Mouse (Mus musculus) hindbrain, embryonic 14.5 days (tissue): Measurements from ENCODE around the gene Gm10188. TPM values are rescaled to one million over a fixed set of nuclear protein-coding genes. Genes with fewer than 3 reads are reported as not detected.

Source experiments
- ATAC-seq: fragments of 200-750 bp; cut with Nextera tagmentation; 2 replicates; pipeline ENCODE4 v1.8.0; 2017; ENCODE audit warnings: moderate number of reproducible peaks, mild to moderate bottlenecking, moderate TSS enrichment, moderate library complexity; ENCODE audit not compliant: low FRiP score
- DNase-seq: peaks from one replicate; pipeline ENCODE4 v3.0.0-alpha.2; 2015; ENCODE audit warnings: low spot score
- H3K27ac ChIP-seq: fragments of 300-500 bp; sonication (generic); 2 replicates; pipeline ENCODE4 v1.5.1; 2014; ENCODE audit warnings: mild to moderate bottlenecking, moderate library complexity
- H3K27me3 ChIP-seq: fragments of 300-500 bp; sonication (generic); 2 replicates; pipeline ENCODE4 v1.6.1; 2014; ENCODE audit warnings: mild to moderate bottlenecking, low read length, mixed read lengths; ENCODE audit not compliant: control insufficient read depth, insufficient read depth
- H3K36me3 ChIP-seq: fragments of 300-500 bp; sonication (generic); replicated peaks from 2 replicates; pipeline ENCODE4 v1.6.1; 2014; ENCODE audit not compliant: control insufficient read depth, insufficient read depth
- H3K4me1 ChIP-seq: fragments of 300-500 bp; sonication (generic); replicated peaks from 2 replicates; pipeline ENCODE4 v1.6.1; 2014; ENCODE audit warnings: antibody characterized with exemption, low read length, mixed read lengths; ENCODE audit not compliant: control insufficient read depth, insufficient read depth
- H3K4me2 ChIP-seq: fragments of 300-500 bp; sonication (generic); replicated peaks from 2 replicates; pipeline ENCODE4 v1.6.1; 2014; ENCODE audit warnings: mild to moderate bottlenecking, moderate library complexity
- H3K4me3 ChIP-seq: fragments of 300-500 bp; sonication (generic); replicated peaks from 2 replicates; pipeline ENCODE4 v1.5.1; 2014; ENCODE audit warnings: mild to moderate bottlenecking, low read length
- H3K9ac ChIP-seq: fragments of 300-500 bp; sonication (generic); 2 replicates; pipeline ENCODE4 v1.6.1; 2014
- H3K9me3 ChIP-seq: fragments of 300-500 bp; sonication (generic); 2 replicates; pipeline ENCODE4 v1.6.1; 2016; ENCODE audit warnings: low read length; ENCODE audit not compliant: control insufficient read depth
- WGBS: fragments of 180-500 bp; shearing (Covaris S2); extraction: QIAGEN DNeasy Blood & Tissue Kit; methylation state at CpG from one replicate; pipeline ENCODE4 v1.1.7; 2014; 5-methylcytosine and 5-hydroxymethylcytosine counted together
- polyA plus RNA-seq: library from polyadenylated mRNA; unstranded; fragments of >200 nt; fragmentation: Nextera tagmentation; extraction: Ambion mirVana; gene quantifications from 2 replicates; pipeline ENCODE4 v1.2.1, GENCODE M21; 2014

Gene Gm10188
- polyA plus RNA-seq, 1 experiment from 2014 or later = 0.47 TPM

DNA sequence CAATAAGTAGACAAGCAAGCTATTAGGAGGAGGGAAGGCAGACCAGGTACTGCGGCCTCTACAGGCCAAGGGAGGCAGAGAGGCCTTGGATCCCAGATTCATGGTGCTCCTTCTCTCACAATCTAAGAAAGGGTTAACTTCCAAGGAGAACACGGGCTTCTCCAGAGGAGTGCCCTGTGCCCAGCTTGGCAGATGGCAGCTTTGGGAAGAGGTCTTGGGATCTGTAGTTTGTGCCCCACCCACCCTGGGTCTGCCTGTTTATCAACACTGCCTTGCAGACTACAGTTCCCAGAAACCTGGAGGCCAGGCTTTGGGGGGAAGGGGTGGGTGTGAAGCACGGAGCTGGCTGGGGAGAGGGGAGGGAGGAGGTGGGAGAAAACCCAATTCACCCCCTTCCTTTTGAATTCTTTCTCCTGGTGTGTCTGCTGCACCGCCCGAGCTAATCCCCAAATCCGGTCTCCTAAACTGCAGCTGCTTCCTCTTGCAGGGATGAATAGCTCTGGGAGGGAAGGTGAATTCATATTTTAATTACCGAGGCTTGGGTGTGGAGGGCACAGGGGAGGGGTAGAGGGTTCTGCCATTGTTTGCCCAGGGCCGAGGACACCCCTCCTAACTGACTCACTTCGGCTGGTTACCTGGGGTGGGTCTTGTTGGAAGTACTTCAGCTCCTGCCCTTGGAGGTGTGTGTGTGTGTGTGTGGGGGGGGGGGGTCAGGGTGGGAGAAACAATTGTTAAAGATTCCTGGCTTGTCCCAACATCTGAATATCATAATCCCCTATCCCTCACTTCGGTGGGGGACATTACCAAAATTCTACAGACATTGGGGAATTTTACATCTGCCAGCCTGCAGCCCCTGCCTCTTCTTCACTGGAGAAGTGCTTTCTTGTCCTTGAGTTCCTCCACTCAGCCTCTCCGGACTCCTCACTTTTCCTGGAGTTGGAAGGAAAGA lies 28.7 kb downstream of the Gm10188 start:
- Histone ChIP-seq H3K9me3 (no peaks in the 10 kb centered on the region), H3K27me3 (no peaks in the 10 kb centered on the region), H3K4me3 (peak overlapping the region; percentile 26), H3K4me1 (peaks cover 55% of the 10 kb centered on the region), H3K36me3 (peaks cover 13% of the 10 kb centered on the region; the same call in 1 of the 2 replicates), H3K9ac (peak overlapping the region; percentile 48), H3K27ac (peak overlapping the region; percentile 80), H3K4me2 (peak overlapping the region; percentile 48)
- WGBS = 5% methylated on average over 11 of the region's 11 CpGs
- ATAC-seq (peak; percentile 83), DNase-seq (peak; percentile 65)

GRCm38 (mm10) chr1:132199934-132200333 lies 29.6 kb downstream of the Gm10188 start:
- no peaks in the 10 kb centered on the region for H3K9me3 ChIP-seq
- H3K4me1 ChIP-seq = peaks cover 64% of the 10 kb centered on the region
- 0 out of 2 replicates have a peak overlapping the region, but pooled peaks have one; percentile 18 for H3K9ac ChIP-seq
- 12% methylated on average over 12 of the region's 12 CpGs for WGBS
- H3K36me3 ChIP-seq = peaks cover 6% of the 10 kb centered on the region; the same call in 1 of the 2 replicates
- H3K27me3 ChIP-seq = no peaks in the 10 kb centered on the region
- peak overlapping the region; percentile 48 for H3K4me2 ChIP-seq
- peak overlapping the region; percentile 80 for H3K27ac ChIP-seq
- no peak overlapping the region for H3K4me3 ChIP-seq
- ATAC-seq (no peak), DNase-seq (peak; percentile 50)

DNA sequence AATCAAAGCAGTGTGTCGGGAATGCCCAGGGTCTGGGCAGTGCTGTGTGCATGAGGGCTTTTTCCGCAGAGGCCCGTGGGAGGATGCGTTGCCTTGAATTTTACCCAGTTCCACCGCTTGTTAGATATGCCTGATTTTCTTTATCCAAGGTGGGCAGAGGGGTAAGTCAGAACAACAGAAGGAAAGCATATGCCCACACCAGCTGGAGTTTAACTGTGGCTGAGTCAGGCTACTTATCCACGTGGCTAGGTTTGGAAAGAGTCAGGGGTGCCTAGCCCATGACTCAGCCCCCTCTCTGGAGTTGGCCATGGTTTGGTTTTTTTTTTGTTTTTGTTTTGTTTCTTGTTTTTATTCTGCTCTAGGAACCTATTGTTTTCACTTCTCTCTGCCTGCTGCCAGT lies 30.3 kb downstream of the Gm10188 start:
- ATAC-seq (no peak), DNase-seq (no peak)
- no peak overlapping the region for H3K4me2 ChIP-seq
- H3K27ac ChIP-seq = 0 out of 2 replicates have a peak overlapping the region, but pooled peaks have one; percentile 80
- H3K4me3 ChIP-seq = no peak overlapping the region
- peaks cover 71% of the 10 kb centered on the region for H3K4me1 ChIP-seq
- H3K9me3 ChIP-seq = no peaks in the 10 kb centered on the region
- 67% methylated on average over 6 of the region's 6 CpGs for WGBS
- H3K36me3 ChIP-seq = no peaks in the 10 kb centered on the region
- no peak overlapping the region for H3K9ac ChIP-seq
- H3K27me3 ChIP-seq = no peaks in the 10 kb centered on the region

DNA sequence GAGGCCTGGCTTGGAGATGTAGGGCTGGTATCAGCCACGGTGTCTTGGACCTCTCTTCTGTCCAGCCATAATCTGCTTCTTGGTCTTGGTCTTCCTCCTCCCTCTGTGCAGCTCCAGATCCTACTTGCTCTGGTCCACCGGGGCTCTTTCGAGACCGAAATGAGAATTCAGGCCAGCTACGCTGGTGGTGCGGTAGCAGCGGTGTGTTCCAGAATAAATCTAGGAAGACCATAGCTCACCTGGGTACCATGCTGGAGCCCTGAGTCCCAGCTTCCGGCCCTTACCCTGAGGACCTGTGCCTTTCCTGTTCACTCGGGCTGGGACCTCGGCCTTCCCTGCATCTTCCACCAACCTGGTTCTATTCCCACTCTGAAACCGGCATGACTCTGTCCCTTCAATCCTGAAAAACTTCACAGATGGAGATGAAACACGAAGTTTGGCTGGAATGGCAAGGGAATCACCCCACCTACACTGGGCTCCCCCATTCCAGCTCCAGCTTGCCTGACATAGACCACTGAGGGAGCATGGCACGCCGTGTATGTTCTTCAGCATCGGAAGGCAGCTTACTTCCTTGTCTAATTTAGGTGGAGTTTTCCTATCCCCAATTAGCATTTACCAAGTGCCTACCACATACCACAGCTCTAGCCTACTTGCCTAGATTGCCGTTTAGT lies 31.0 kb downstream of the Gm10188 start:
- ATAC-seq (no peak), DNase-seq (no peak)
- peaks cover 78% of the 10 kb centered on the region for H3K4me1 ChIP-seq
- H3K4me2 ChIP-seq = no peak overlapping the region
- no peaks in the 10 kb centered on the region for H3K9me3 ChIP-seq
- H3K4me3 ChIP-seq = no peak overlapping the region
- H3K27me3 ChIP-seq = no peaks in the 10 kb centered on the region
- WGBS = 83% methylated on average over 16 of the region's 16 CpGs
- H3K9ac ChIP-seq = no peak overlapping the region
- H3K36me3 ChIP-seq = no peaks in the 10 kb centered on the region
- H3K27ac ChIP-seq = no peak overlapping the region

- Histone ChIP-seq H3K27ac (no peak overlapping the region), H3K27me3 (no peaks in the 10 kb centered on the region), H3K4me1 (peaks cover 86% of the 10 kb centered on the region), H3K36me3 (no peaks in the 10 kb centered on the region), H3K4me3 (no peak overlapping the region), H3K9me3 (no peaks in the 10 kb centered on the region), H3K4me2 (peak overlapping the region; percentile 24), H3K9ac (no peak overlapping the region)
- ATAC-seq (no peak), DNase-seq (no peak)
- 1% methylated on average over 9 of the region's 9 CpGs for WGBS
Observed at GRCm38 (mm10) chr1:132197666-132198065, 31.9 kb downstream of the Gm10188 start.

DNA sequence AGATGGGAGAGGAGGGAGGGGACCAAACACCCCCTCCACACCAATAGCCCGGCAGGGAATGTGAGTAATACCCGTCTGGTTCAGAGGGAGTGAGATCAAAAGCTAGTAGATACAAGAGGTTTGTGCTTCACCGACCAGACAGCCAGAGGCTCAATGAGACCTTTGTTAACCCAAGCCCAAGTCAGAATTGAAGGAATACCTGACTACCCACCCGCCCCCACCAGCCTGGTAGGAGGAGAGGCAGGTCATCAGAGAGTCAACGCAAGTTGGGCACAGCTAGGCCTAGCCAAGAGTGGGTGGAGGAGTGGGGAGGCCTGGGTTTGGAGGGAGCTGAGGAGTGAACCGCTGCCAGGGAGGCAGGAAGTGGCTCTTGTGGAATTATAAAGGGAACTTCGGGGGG lies 33.2 kb downstream of the Gm10188 start:
- Histone ChIP-seq H3K4me3 (no peak overlapping the region), H3K4me1 (peaks cover 83% of the 10 kb centered on the region), H3K27ac (no peak overlapping the region), H3K4me2 (peak overlapping the region; percentile 83), H3K27me3 (no peaks in the 10 kb centered on the region), H3K9ac (peak overlapping the region; percentile 41), H3K9me3 (no peaks in the 10 kb centered on the region), H3K36me3 (no peaks in the 10 kb centered on the region)
- no peak for DNase-seq
- WGBS = 8% methylated on average over 7 of the region's 7 CpGs
- ATAC-seq = no peak

DNA sequence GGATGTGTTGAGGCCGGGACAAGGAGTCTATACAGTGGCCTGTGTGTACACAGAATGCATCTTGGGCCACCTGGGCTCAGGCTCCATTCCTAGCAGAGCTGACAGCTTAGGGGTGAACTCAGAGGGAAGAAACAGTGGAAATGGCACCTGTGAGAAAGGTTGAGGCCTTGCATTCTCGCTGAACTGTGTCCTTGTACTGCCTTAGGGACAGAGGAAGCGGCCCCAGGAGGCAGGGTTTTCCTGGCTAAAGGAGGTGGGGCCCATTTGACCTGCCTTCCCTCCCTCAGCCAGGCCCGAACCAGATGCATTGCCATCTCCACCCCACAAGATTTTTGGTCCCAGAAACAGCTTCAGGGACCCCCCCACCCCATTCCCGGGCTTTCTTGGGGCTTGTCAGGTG lies 33.9 kb downstream of the Gm10188 start:
- WGBS = 33% methylated on average over 5 of the region's 5 CpGs
- H3K27me3 ChIP-seq = no peaks in the 10 kb centered on the region
- no peaks in the 10 kb centered on the region for H3K9me3 ChIP-seq
- peak overlapping the region; percentile 9; the same call in 1 of the 2 replicates for H3K27ac ChIP-seq
- H3K36me3 ChIP-seq = no peaks in the 10 kb centered on the region
- peak overlapping the region; percentile 83 for H3K4me2 ChIP-seq
- H3K9ac ChIP-seq = peak overlapping the region; percentile 41
- H3K4me1 ChIP-seq = peaks cover 76% of the 10 kb centered on the region
- ATAC-seq (no peak), DNase-seq (no peak)
- H3K4me3 ChIP-seq = no peak overlapping the region

DNA sequence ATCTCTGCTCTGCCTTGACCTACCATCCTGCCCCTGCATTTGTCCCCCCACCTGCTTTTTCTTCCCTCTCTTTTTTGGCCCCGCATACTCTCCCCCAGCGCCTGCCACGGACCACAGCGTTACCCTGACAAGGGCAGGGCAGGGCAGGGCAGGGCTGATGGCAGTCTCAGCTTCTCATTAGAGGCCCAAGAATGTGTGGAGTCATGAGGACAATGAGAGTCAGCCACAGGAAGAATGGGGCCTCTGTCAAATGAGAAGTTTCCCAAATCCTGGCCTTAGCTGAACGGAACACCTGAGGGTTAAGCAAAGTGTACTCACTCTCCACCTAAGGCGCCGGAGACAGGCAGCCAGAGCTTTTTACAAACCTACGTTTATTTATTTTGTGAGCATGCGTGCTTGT lies 34.5 kb downstream of the Gm10188 start:
- H3K4me2 ChIP-seq = peak overlapping the region; percentile 83
- WGBS = 36% methylated on average over 9 of the region's 9 CpGs

DNA sequence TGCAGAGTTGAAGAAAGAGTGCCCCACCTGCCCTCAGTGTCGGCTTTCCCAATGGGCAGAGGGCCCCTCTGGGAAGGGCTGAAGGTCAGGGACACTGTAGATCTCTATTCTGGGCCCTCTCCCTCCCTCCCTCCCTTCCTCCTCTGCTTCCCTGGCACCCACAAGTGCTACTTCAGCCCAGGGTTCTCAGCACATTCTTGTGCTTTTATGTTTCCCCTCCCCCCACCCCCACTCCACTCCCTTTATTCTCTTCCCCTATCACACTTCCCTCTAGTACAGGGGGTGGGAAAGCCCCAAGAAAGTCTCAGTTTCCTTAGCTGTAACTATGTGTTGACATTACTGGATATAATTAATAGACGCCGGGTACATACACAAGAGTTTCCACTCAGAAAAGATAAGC lies 34.9 kb downstream of the Gm10188 start:
- WGBS = 53% methylated on average over 3 of the region's 3 CpGs
- no peak for DNase-seq
- H3K27ac ChIP-seq = no peak overlapping the region
- peaks cover 67% of the 10 kb centered on the region for H3K4me1 ChIP-seq
- ATAC-seq = no peak
- no peak overlapping the region for H3K4me3 ChIP-seq
- H3K9me3 ChIP-seq = no peaks in the 10 kb centered on the region
- H3K27me3 ChIP-seq = no peaks in the 10 kb centered on the region
- H3K9ac ChIP-seq = peak overlapping the region; percentile 41
- H3K36me3 ChIP-seq = no peaks in the 10 kb centered on the region
- H3K4me2 ChIP-seq = peak overlapping the region; percentile 83

More for the DNA sequence above, 34.5 kb downstream of the Gm10188 start:
- Histone ChIP-seq H3K27me3 (no peaks in the 10 kb centered on the region), H3K9ac (peak overlapping the region; percentile 41), H3K36me3 (no peaks in the 10 kb centered on the region), H3K4me1 (peaks cover 71% of the 10 kb centered on the region), H3K27ac (no peak overlapping the region), H3K9me3 (no peaks in the 10 kb centered on the region), H3K4me3 (no peak overlapping the region)
- ATAC-seq = no peak
- no peak for DNase-seq
